Mouse (Mus musculus): ENCODE results near the gene Ttn.

Ttn gene

GRCm38 (mm10) chr2:76769831-76770230 lies 212.5 kb downstream of the Ttn start:
- in situ Hi-C loops (cut with MboI; ENCODE audit: low pct_unique_long_range_greater_than_20kb in 1 of 2, low sequenced_read_pairs in 2 of 2, unreplicated experiment in 1 of 2): no loop called here

- in situ Hi-C loops (cut with MboI; ENCODE audit: low pct_unique_long_range_greater_than_20kb in 1 of 2, low sequenced_read_pairs in 2 of 2, unreplicated experiment in 1 of 2): no loop called here
Observed at GRCm38 (mm10) chr2:76767231-76767630, 215.1 kb downstream of the Ttn start.

- in situ Hi-C loops (cut with MboI; ENCODE audit: low pct_unique_long_range_greater_than_20kb in 1 of 2, low sequenced_read_pairs in 2 of 2, unreplicated experiment in 1 of 2): no loop called here
Observed at GRCm38 (mm10) chr2:76764526-76764925, 217.8 kb downstream of the Ttn start.

GRCm38 (mm10) chr2:76762154-76762553 lies 220.2 kb downstream of the Ttn start:
- in situ Hi-C loops (cut with MboI; ENCODE audit: low pct_unique_long_range_greater_than_20kb in 1 of 2, low sequenced_read_pairs in 2 of 2, unreplicated experiment in 1 of 2): no loop called here

GRCm38 (mm10) chr2:76756461-76756860 lies 225.9 kb downstream of the Ttn start:
- in situ Hi-C loops (cut with MboI; ENCODE audit: low pct_unique_long_range_greater_than_20kb in 1 of 2, low sequenced_read_pairs in 2 of 2, unreplicated experiment in 1 of 2): no loop called here

GRCm38 (mm10) chr2:76751993-76752392 lies 230.4 kb downstream of the Ttn start:
- in situ Hi-C loops (cut with MboI; ENCODE audit: low pct_unique_long_range_greater_than_20kb in 1 of 2, low sequenced_read_pairs in 2 of 2, unreplicated experiment in 1 of 2): no loop called here

GRCm38 (mm10) chr2:76749341-76750110 lies 232.8 kb downstream of the Ttn start:
- in situ Hi-C loops (cut with MboI; ENCODE audit: low pct_unique_long_range_greater_than_20kb in 1 of 2, low sequenced_read_pairs in 2 of 2, unreplicated experiment in 1 of 2): no loop called here

GRCm38 (mm10) chr2:76748696-76749095 lies 233.7 kb downstream of the Ttn start:
- in situ Hi-C loops (cut with MboI; ENCODE audit: low pct_unique_long_range_greater_than_20kb in 1 of 2, low sequenced_read_pairs in 2 of 2, unreplicated experiment in 1 of 2): no loop called here

GRCm38 (mm10) chr2:76719650-76720049 lies 262.7 kb downstream of the Ttn start:
- in situ Hi-C loops (cut with MboI; ENCODE audit: low pct_unique_long_range_greater_than_20kb in 1 of 2, low sequenced_read_pairs in 2 of 2, unreplicated experiment in 1 of 2): no loop called here

GRCm38 (mm10) chr2:76714984-76715383 lies 267.4 kb downstream of the Ttn start:
- in situ Hi-C loops (cut with MboI; ENCODE audit: low pct_unique_long_range_greater_than_20kb in 1 of 2, low sequenced_read_pairs in 2 of 2, unreplicated experiment in 1 of 2): no loop called here

GRCm38 (mm10) chr2:76708512-76708911 lies 273.8 kb downstream of the Ttn start:
- in situ Hi-C loops (cut with MboI; ENCODE audit: low pct_unique_long_range_greater_than_20kb in 1 of 2, low sequenced_read_pairs in 2 of 2, unreplicated experiment in 1 of 2): no loop called here

- in situ Hi-C loops (cut with MboI; ENCODE audit: low pct_unique_long_range_greater_than_20kb in 1 of 2, low sequenced_read_pairs in 2 of 2, unreplicated experiment in 1 of 2): no loop called here
Observed at GRCm38 (mm10) chr2:76705655-76706054, 276.7 kb downstream of the Ttn start.

GRCm38 (mm10) chr2:76702751-76703150 lies 279.6 kb downstream of the Ttn start:
- in situ Hi-C loops (cut with MboI; ENCODE audit: low pct_unique_long_range_greater_than_20kb in 1 of 2, low sequenced_read_pairs in 2 of 2, unreplicated experiment in 1 of 2): no loop called here

GRCm38 (mm10) chr2:76702188-76702587 lies 280.2 kb downstream of the Ttn start:
- in situ Hi-C loops (cut with MboI; ENCODE audit: low pct_unique_long_range_greater_than_20kb in 1 of 2, low sequenced_read_pairs in 2 of 2, unreplicated experiment in 1 of 2): no loop called here

- in situ Hi-C loops (cut with MboI; ENCODE audit: low pct_unique_long_range_greater_than_20kb in 1 of 2, low sequenced_read_pairs in 2 of 2, unreplicated experiment in 1 of 2): no loop called here
Observed at GRCm38 (mm10) chr2:76695290-76695689, 287.1 kb downstream of the Ttn start.

- in situ Hi-C loops (cut with MboI; ENCODE audit: low pct_unique_long_range_greater_than_20kb in 1 of 2, low sequenced_read_pairs in 2 of 2, unreplicated experiment in 1 of 2): no loop called here
Observed at GRCm38 (mm10) chr2:76693765-76694164, 288.6 kb downstream of the Ttn start.

GRCm38 (mm10) chr2:76690436-76691204 lies 291.7 kb downstream of the Ttn start:
- in situ Hi-C loops (cut with MboI; ENCODE audit: low pct_unique_long_range_greater_than_20kb in 1 of 2, low sequenced_read_pairs in 2 of 2, unreplicated experiment in 1 of 2): no loop called here

- in situ Hi-C loops (cut with MboI; ENCODE audit: low pct_unique_long_range_greater_than_20kb in 1 of 2, low sequenced_read_pairs in 2 of 2, unreplicated experiment in 1 of 2): no loop called here
Observed at GRCm38 (mm10) chr2:76688162-76688561, 294.2 kb downstream of the Ttn start.

- in situ Hi-C loops (cut with MboI; ENCODE audit: low pct_unique_long_range_greater_than_20kb in 1 of 2, low sequenced_read_pairs in 2 of 2, unreplicated experiment in 1 of 2): no loop called here
Observed at GRCm38 (mm10) chr2:76687608-76688007, 294.7 kb downstream of the Ttn start.

- in situ Hi-C loops (cut with MboI; ENCODE audit: low pct_unique_long_range_greater_than_20kb in 1 of 2, low sequenced_read_pairs in 2 of 2, unreplicated experiment in 1 of 2): no loop called here
Observed at GRCm38 (mm10) chr2:76686986-76687385, 295.4 kb downstream of the Ttn start.
